Comparison of ENCODE assay signal across 9 mouse cellular contexts in genomic region chr5:143236036-143236435, GRCm38 (mm10). TPM values are rescaled to one million over a fixed set of nuclear protein-coding genes. Genes with fewer than 3 reads are reported as not detected.
DNase-seq lines count a peak whose midpoint lies in the region; ATAC-seq and TF ChIP-seq lines count a peak whose summit lies in the region.
"Had no signal": no experiment of that assay in that cellular context is flagged by ENCODE, and none has a peak within 500 bp of the region (broad histone marks: within the 10 kb centered on the region; RNA-seq: fewer than 3 reads in every experiment).

No protein-coding gene starts in this region.

- 0 out of 2 replicates have a peak, but pooled peaks cover 6% of the 10 kb centered on the region for H3K79me2 ChIP-seq in CH12.LX (replicated peaks; ENCODE audit: control insufficient read depth, extremely low read depth, insufficient read depth, poor library complexity, severe bottlenecking)

- peaks cover 13% of the 10 kb centered on the region for H3K36me3 ChIP-seq in heart, embryonic 11.5 days (ENCODE audit: control insufficient read depth, insufficient read depth, low read length)
- H3K36me3 ChIP-seq in CH12.LX (replicated peaks in 1 of 2; ENCODE audit: control insufficient read depth in 1 of 2, insufficient read depth in 1 of 2, low read length in 1 of 2) = peaks cover 23 to 41% of the 10 kb centered on the region in 2 experiments
- H3K36me3 ChIP-seq in forebrain, embryonic 16.5 days (ENCODE audit: control insufficient read depth, insufficient read depth) = peaks cover 13% of the 10 kb centered on the region
- no peaks in the 10 kb centered on the region; the same call in 1 of the 2 replicates for H3K36me3 ChIP-seq in liver, embryonic 16.5 days (ENCODE audit: control insufficient read depth, insufficient read depth)

- H3K27me3 ChIP-seq in heart, embryonic 11.5 days (ENCODE audit: control insufficient read depth, insufficient read depth, low read length) = no peaks in the 10 kb centered on the region
- H3K27me3 ChIP-seq in CH12.LX (replicated peaks) = no peaks in the 10 kb centered on the region
- H3K27me3 ChIP-seq in forebrain, embryonic 16.5 days (replicated peaks; ENCODE audit: control insufficient read depth, insufficient read depth, low read length) = no peaks in the 10 kb centered on the region
- H3K27me3 ChIP-seq in liver, embryonic 16.5 days (ENCODE audit: control insufficient read depth, insufficient read depth, low read depth, low read length) = no peaks in the 10 kb centered on the region

- H3K4me2 ChIP-seq in heart, embryonic 11.5 days = peak overlapping the region; percentile 73
- peak overlapping the region; percentile 89 for H3K4me2 ChIP-seq in CH12.LX (ENCODE audit: insufficient read depth, low read depth, poor library complexity, severe bottlenecking)
- peak overlapping the region; percentile 93 for H3K4me2 ChIP-seq in forebrain, embryonic 16.5 days (ENCODE audit: low read length)
- H3K4me2 ChIP-seq in liver, embryonic 16.5 days (ENCODE audit: low read depth, low read length) = peak overlapping the region; percentile 69

- peak overlapping the region; percentile 92; the same call in 1 of the 2 replicates for H3K9ac ChIP-seq in heart, embryonic 11.5 days (ENCODE audit: low read depth, low read length)
- H3K9ac ChIP-seq in CH12.LX (ENCODE audit: insufficient read depth, low read depth) = peak overlapping the region; percentile 89
- peak overlapping the region; percentile 89 for H3K9ac ChIP-seq in forebrain, embryonic 16.5 days (replicated peaks; ENCODE audit: low read depth, low read length)
- H3K9ac ChIP-seq in liver, embryonic 16.5 days (ENCODE audit: low read depth, low read length) = no peak overlapping the region; the same call in 1 of the 2 replicates

- TF ChIP-seq EP300 in CH12.LX (IDR thresholded peaks at IDR 0.05; ENCODE audit: low read length) = no peak

- H3K27ac ChIP-seq in heart, embryonic 11.5 days (ENCODE audit: low read depth, low read length) = no peak overlapping the region
- H3K27ac ChIP-seq in CH12.LX (ENCODE audit: insufficient read depth, low read depth) = no peak overlapping the region
- no peak overlapping the region for H3K27ac ChIP-seq in forebrain, embryonic 16.5 days (ENCODE audit: low read length)
- no peak overlapping the region for H3K27ac ChIP-seq in liver, embryonic 16.5 days (ENCODE audit: low read length)

- TF ChIP-seq RAD21 in CH12.LX (IDR thresholded peaks at IDR 0.05; ENCODE audit: low read depth, low read length) = no peak

- dilution Hi-C loops in CH12.LX (cut with MboI; ENCODE audit: extremely low pct_ligation_motif_present, extremely low pct_unique_long_range_greater_than_20kb, low sequenced_read_pairs) = no loop called here

- H3K9me3 ChIP-seq in heart, embryonic 11.5 days (replicated peaks; ENCODE audit: control insufficient read depth, low read length) = no peaks in the 10 kb centered on the region
- no peaks in the 10 kb centered on the region for H3K9me3 ChIP-seq in CH12.LX (replicated peaks; ENCODE audit: low read length)
- no peaks in the 10 kb centered on the region for H3K9me3 ChIP-seq in forebrain, embryonic 16.5 days (ENCODE audit: control insufficient read depth, low read length)
- H3K9me3 ChIP-seq in liver, embryonic 16.5 days (replicated peaks; ENCODE audit: control insufficient read depth, low read length) = no peaks in the 10 kb centered on the region

- no peak for TF ChIP-seq CTCF in CH12.LX (conservative IDR thresholded peaks at IDR 0.05 in 1 of 2, IDR thresholded peaks at IDR 0.05 in 1 of 2; ENCODE audit: low read depth in 2 of 2, low read length in 2 of 2)

- intact Hi-C loops in heart, postnatal 14 days (cut with DNase I) = no loop called here

- no peak for ATAC-seq in heart, embryonic 11.5 days (replicated peaks; ENCODE audit: insufficient number of reproducible peaks, low FRiP score, low TSS enrichment)
- ATAC-seq in forebrain, embryonic 16.5 days = no peak
- no peak for ATAC-seq in liver, embryonic 16.5 days (ENCODE audit: low read depth)
- no peak for ATAC-seq in granulocyte monocyte progenitor cell, adult 5-6 weeks (replicated peaks; ENCODE audit: poor library complexity, severe bottlenecking)

- 48% methylated on average over 9 of the region's 9 CpGs for WGBS in heart, embryonic 11.5 days (ENCODE audit: insufficient replicate concordance)
- 37% methylated on average over 9 of the region's 9 CpGs for WGBS in forebrain, embryonic 16.5 days
- WGBS in liver, embryonic 16.5 days (ENCODE audit: insufficient replicate concordance) = 33% methylated on average over 9 of the region's 9 CpGs

- in situ Hi-C loops in CH12.LX (cut with MboI; ENCODE audit: low pct_ligation_motif_present, low pct_unique_long_range_greater_than_20kb, low sequenced_read_pairs) = loop anchor here (5.0 kb wide), 1 partner anchor 54 kb away; the partner anchor contains the start of genes Rbak and Spdye4b

- H3K4me1 ChIP-seq in heart, embryonic 11.5 days (ENCODE audit: control insufficient read depth, insufficient read depth, low read length) = peaks cover 10% of the 10 kb centered on the region
- H3K4me1 ChIP-seq in CH12.LX (ENCODE audit: control insufficient read depth in 1 of 2, insufficient read depth in 2 of 2) = peaks cover 8 to 32% of the 10 kb centered on the region in 2 experiments; a peak in 3 of 4 replicates
- H3K4me1 ChIP-seq in forebrain, embryonic 16.5 days (replicated peaks; ENCODE audit: control insufficient read depth, insufficient read depth, low read length) = peaks cover 21% of the 10 kb centered on the region
- H3K4me1 ChIP-seq in liver, embryonic 16.5 days (ENCODE audit: control insufficient read depth, low read depth, low read length) = peaks cover 9% of the 10 kb centered on the region

- no peak for DNase-seq in heart, postnatal 14 days
- DNase-seq in CH12.LX (ENCODE audit: extremely low read depth) = no peak
- DNase-seq in left cerebral cortex, adult 9 months (ENCODE audit: low spot score in 2 of 2) = no peak
- DNase-seq in right cerebral cortex, postnatal 10 days (ENCODE audit: low spot score in 2 of 2) = no peak

- H3K4me3 ChIP-seq in heart, embryonic 11.5 days (ENCODE audit: low read depth, low read length) = peak overlapping the region; percentile 90
- peak overlapping the region; percentile 73 to 84 (median 77) for H3K4me3 ChIP-seq in CH12.LX (replicated peaks in 1 of 3; ENCODE audit: low read depth in 2 of 3, low read length in 2 of 3, poor library complexity in 1 of 3)
- peak overlapping the region; percentile 90 for H3K4me3 ChIP-seq in forebrain, embryonic 16.5 days (replicated peaks; ENCODE audit: low read length)
- H3K4me3 ChIP-seq in liver, embryonic 16.5 days (ENCODE audit: low read depth, low read length) = peak overlapping the region; percentile 77

- no peak for TF ChIP-seq POLR2A in CH12.LX (IDR thresholded peaks at IDR 0.05; ENCODE audit: low read depth, low read length)

RNA-seq across cellular contexts. Expression of gene Zfp12, which starts 1.1 kb away (rescaled TPM):
- 8.4 and 9.2 TPM in 2 replicates for polyA plus RNA-seq in heart, embryonic 11.5 days (2014; fragmentation: Nextera tagmentation; extraction: Ambion mirVana)
- 10 to 100 TPM; 11.3 to 11.8 TPM for total RNA-seq in heart, postnatal 14 days (2021)
- 12.4 and 12.8 TPM in 2 replicates for total RNA-seq in CH12.LX (2012; rRNA removed)
- total RNA-seq in CH12.LX (2014; rRNA removed) = 15.9 and 18.8 TPM in 2 replicates
- polyA plus RNA-seq in CH12.LX (2012; ENCODE audit: insufficient read length, low read depth) = 11.2 and 13.1 TPM in 2 replicates
- 30.0 and 31.5 TPM in 2 replicates for polyA plus RNA-seq in forebrain, embryonic 16.5 days (2015; fragmentation: Nextera tagmentation; extraction: Ambion mirVana)
- 2.0 and 2.1 TPM in 2 replicates for polyA plus RNA-seq in liver, embryonic 16.5 days (2015; fragmentation: Nextera tagmentation; extraction: Ambion mirVana)
- 7.6 and 8.6 TPM in 2 replicates for total RNA-seq in granulocyte monocyte progenitor cell, adult 5-6 weeks (2014; fragmentation: Nextera tagmentation)
- 10.6 and 12.6 TPM in 2 replicates for total RNA-seq in granulocyte monocyte progenitor cell, adult 5-6 weeks (2017)

RNA-seq across cellular contexts. Expression of gene Spdye4a, which starts 9.3 kb away (rescaled TPM):
- polyA plus RNA-seq in heart, embryonic 11.5 days (2014; fragmentation: Nextera tagmentation; extraction: Ambion mirVana) = not detected in 2 replicates
- not detected for total RNA-seq in heart, postnatal 14 days (2021)
- total RNA-seq in CH12.LX (2012; rRNA removed) = not detected in 2 replicates
- not detected in 2 replicates for total RNA-seq in CH12.LX (2014; rRNA removed)
- polyA plus RNA-seq in CH12.LX (2012; ENCODE audit: insufficient read length, low read depth) = not detected in 2 replicates
- polyA plus RNA-seq in forebrain, embryonic 16.5 days (2015; fragmentation: Nextera tagmentation; extraction: Ambion mirVana) = not detected in 2 replicates
- not detected in 2 replicates for polyA plus RNA-seq in liver, embryonic 16.5 days (2015; fragmentation: Nextera tagmentation; extraction: Ambion mirVana)
- not detected in 2 replicates for total RNA-seq in granulocyte monocyte progenitor cell, adult 5-6 weeks (2014; fragmentation: Nextera tagmentation)
- not detected in 2 replicates for total RNA-seq in granulocyte monocyte progenitor cell, adult 5-6 weeks (2017)
- total RNA-seq: layer of hippocampus, postnatal 25 days had no signal

RNA-seq across cellular contexts. Expression of gene Zfp316, which starts 33.8 kb away (rescaled TPM):
- 0.89 and 1.2 TPM in 2 replicates for polyA plus RNA-seq in heart, embryonic 11.5 days (2014; fragmentation: Nextera tagmentation; extraction: Ambion mirVana)
- 1 to 10 TPM; 4.0 to 5.5 TPM for total RNA-seq in heart, postnatal 14 days (2021)
- total RNA-seq in CH12.LX (2012; rRNA removed) = 2.3 and 3.6 TPM in 2 replicates
- 0.84 and 1.1 TPM in 2 replicates for total RNA-seq in CH12.LX (2014; rRNA removed)
- polyA plus RNA-seq in CH12.LX (2012; ENCODE audit: insufficient read length, low read depth) = 2.0 and 2.1 TPM in 2 replicates
- polyA plus RNA-seq in forebrain, embryonic 16.5 days (2015; fragmentation: Nextera tagmentation; extraction: Ambion mirVana) = 8.9 and 9.5 TPM in 2 replicates
- 0.12 and 0.26 TPM in 2 replicates for polyA plus RNA-seq in liver, embryonic 16.5 days (2015; fragmentation: Nextera tagmentation; extraction: Ambion mirVana)
- 2.8 and 3.5 TPM in 2 replicates for total RNA-seq in granulocyte monocyte progenitor cell, adult 5-6 weeks (2014; fragmentation: Nextera tagmentation)
- 2.7 and 3.5 TPM in 2 replicates for total RNA-seq in granulocyte monocyte progenitor cell, adult 5-6 weeks (2017)

RNA-seq across cellular contexts. Expression of gene Spdye4b, which starts 55.2 kb away (rescaled TPM):
- not detected in 2 replicates for polyA plus RNA-seq in heart, embryonic 11.5 days (2014; fragmentation: Nextera tagmentation; extraction: Ambion mirVana)
- total RNA-seq in heart, postnatal 14 days (2021) = not detected
- total RNA-seq in CH12.LX (2012; rRNA removed) = not detected in 2 replicates
- not detected in 2 replicates for total RNA-seq in CH12.LX (2014; rRNA removed)
- polyA plus RNA-seq in CH12.LX (2012; ENCODE audit: insufficient read length, low read depth) = not detected in 2 replicates
- not detected in 2 replicates for polyA plus RNA-seq in forebrain, embryonic 16.5 days (2015; fragmentation: Nextera tagmentation; extraction: Ambion mirVana)
- not detected in 2 replicates for polyA plus RNA-seq in liver, embryonic 16.5 days (2015; fragmentation: Nextera tagmentation; extraction: Ambion mirVana)
- total RNA-seq in granulocyte monocyte progenitor cell, adult 5-6 weeks (2014; fragmentation: Nextera tagmentation) = not detected in 2 replicates
- total RNA-seq in granulocyte monocyte progenitor cell, adult 5-6 weeks (2017) = not detected in 2 replicates
- total RNA-seq: layer of hippocampus, postnatal 25 days had no signal

RNA-seq across cellular contexts. Expression of gene Rbak, which starts 55.5 kb away (rescaled TPM):
- polyA plus RNA-seq in heart, embryonic 11.5 days (2014; fragmentation: Nextera tagmentation; extraction: Ambion mirVana) = 8.6 and 8.9 TPM in 2 replicates
- total RNA-seq in heart, postnatal 14 days (2021) = 1 to 10 TPM; 5.9 to 6.8 TPM
- 3.8 and 4.3 TPM in 2 replicates for total RNA-seq in CH12.LX (2012; rRNA removed)
- total RNA-seq in CH12.LX (2014; rRNA removed) = 4.9 and 5.1 TPM in 2 replicates
- polyA plus RNA-seq in CH12.LX (2012; ENCODE audit: insufficient read length, low read depth) = 6.1 and 6.9 TPM in 2 replicates
- polyA plus RNA-seq in forebrain, embryonic 16.5 days (2015; fragmentation: Nextera tagmentation; extraction: Ambion mirVana) = 14.1 and 17.9 TPM in 2 replicates
- polyA plus RNA-seq in liver, embryonic 16.5 days (2015; fragmentation: Nextera tagmentation; extraction: Ambion mirVana) = 1.4 and 1.5 TPM in 2 replicates
- total RNA-seq in granulocyte monocyte progenitor cell, adult 5-6 weeks (2014; fragmentation: Nextera tagmentation) = 7.9 and 10.9 TPM in 2 replicates
- 10.3 and 14.3 TPM in 2 replicates for total RNA-seq in granulocyte monocyte progenitor cell, adult 5-6 weeks (2017)
